Mouse (Mus musculus): ENCODE measurements around the gene Tssk4.

The Tssk4 gene

GRCm38 (mm10) chr14:55643060-55643907, 6.7 kb upstream of the Tssk4 start, which contains the start of gene Tm9sf1:
Gene Tm9sf1, minus strand, starts transcription at chr14:55643806.
- peak; percentile 68 for DNase-seq (ENCODE audit: low read depth, low spot score)

GRCm38 (mm10) chr14:55644261-55644888, 5.6 kb upstream of the Tssk4 start:
- DNase-seq (ENCODE audit: low read depth, low spot score) = no peak

- no peak for DNase-seq (ENCODE audit: low read depth, low spot score)
These were observed 1.5 kb downstream of the Tssk4 start for GRCm38 (mm10) chr14:55651528-55651927.

- no peak for DNase-seq (ENCODE audit: low read depth, low spot score)
These were observed 7.0 kb downstream of the Tssk4 start for GRCm38 (mm10) chr14:55656935-55657334.

GRCm38 (mm10) chr14:55658011-55658410, 8.0 kb downstream of the Tssk4 start:
- no peak for DNase-seq (ENCODE audit: low read depth, low spot score)

- peak; percentile 84 for DNase-seq (ENCODE audit: low read depth, low spot score)
These were observed 10.1 kb downstream of the Tssk4 start, which contains the start of gene Mdp1 for GRCm38 (mm10) chr14:55659960-55660573. Gene Mdp1, minus strand, starts transcription at chr14:55660508.

GRCm38 (mm10) chr14:55660636-55661035, 10.7 kb downstream of the Tssk4 start:
- no peak for DNase-seq (ENCODE audit: low read depth, low spot score)

GRCm38 (mm10) chr14:55671486-55671832, 21.5 kb downstream of the Tssk4 start:
- no peak for DNase-seq (ENCODE audit: low read depth, low spot score)

GRCm38 (mm10) chr14:55671833-55672740, 22.1 kb downstream of the Tssk4 start, which contains the start of the genes Gmpr2 and Nedd8:
Gene Gmpr2, plus strand, starts transcription at chr14:55671941.
Gene Nedd8, minus strand, starts transcription at chr14:55672124.
- peak; percentile 81 for DNase-seq (ENCODE audit: low read depth, low spot score)

GRCm38 (mm10) chr14:55672741-55673060, 22.7 kb downstream of the Tssk4 start:
- no peak for DNase-seq (ENCODE audit: low read depth, low spot score)

- DNase-seq (ENCODE audit: low read depth, low spot score) = no peak
These were observed 27.6 kb downstream of the Tssk4 start for GRCm38 (mm10) chr14:55677615-55678014.

- DNase-seq (ENCODE audit: low read depth, low spot score) = peak; percentile 92
These were observed 31.5 kb downstream of the Tssk4 start, which contains the start of gene Tinf2 for GRCm38 (mm10) chr14:55681160-55682117. Gene Tinf2, minus strand, starts transcription at chr14:55681820.

- DNase-seq (ENCODE audit: low read depth, low spot score) = no peak
These were observed 32.1 kb downstream of the Tssk4 start for GRCm38 (mm10) chr14:55682118-55682493.

- DNase-seq (ENCODE audit: low read depth, low spot score) = no peak
These were observed 39.4 kb downstream of the Tssk4 start for GRCm38 (mm10) chr14:55689433-55689832.

GRCm38 (mm10) chr14:55697226-55697625, 47.2 kb downstream of the Tssk4 start:
- DNase-seq (ENCODE audit: low read depth, low spot score) = no peak

GRCm38 (mm10) chr14:55701131-55701530, 51.1 kb downstream of the Tssk4 start:
- DNase-seq (ENCODE audit: low read depth, low spot score) = no peak
